8 mouse cellular contexts compared by ENCODE assay signal in genomic region chr5:134312691-134313450, GRCm38 (mm10). TPM values are rescaled to one million over a fixed set of nuclear protein-coding genes. Genes with fewer than 3 reads are reported as not detected.
DNase-seq lines count a peak whose midpoint lies in the region; ATAC-seq and TF ChIP-seq lines count a peak whose summit lies in the region.

No protein-coding gene starts in this region.

- peak overlapping the region; percentile 99 for H3K27ac ChIP-seq in forebrain, postnatal 0 days (ENCODE audit: low read depth, low read length)
- H3K27ac ChIP-seq in hindbrain, postnatal 0 days: peak overlapping the region; percentile 100
- peak overlapping the region; percentile 100 for H3K27ac ChIP-seq in limb, embryonic 13.5 days
- peak overlapping the region; percentile 100 for H3K27ac ChIP-seq in neural tube, embryonic 13.5 days (replicated peaks)

- peak overlapping the region; percentile 88 for H3K4me3 ChIP-seq in forebrain, postnatal 0 days (ENCODE audit: low read depth, low read length)
- peak overlapping the region; percentile 90 for H3K4me3 ChIP-seq in hindbrain, postnatal 0 days (ENCODE audit: low read length)
- peak overlapping the region; percentile 82 for H3K4me3 ChIP-seq in limb, embryonic 13.5 days
- peak overlapping the region; percentile 86 for H3K4me3 ChIP-seq in neural tube, embryonic 13.5 days

- peak overlapping the region; percentile 97 for H3K9ac ChIP-seq in forebrain, postnatal 0 days
- peak overlapping the region; percentile 99 for H3K9ac ChIP-seq in hindbrain, postnatal 0 days (replicated peaks; ENCODE audit: low read length)
- H3K9ac ChIP-seq in limb, embryonic 13.5 days: peak overlapping the region; percentile 99
- peak overlapping the region; percentile 100 for H3K9ac ChIP-seq in neural tube, embryonic 13.5 days

- 0 out of 2 replicates have a peak, but pooled peaks cover 4% of the 10 kb centered on the region for H3K4me1 ChIP-seq in forebrain, postnatal 0 days (ENCODE audit: insufficient read depth)
- peaks cover 4% of the 10 kb centered on the region for H3K4me1 ChIP-seq in hindbrain, postnatal 0 days (ENCODE audit: insufficient read depth, low read length)
- H3K4me1 ChIP-seq in limb, embryonic 13.5 days: peaks cover 34% of the 10 kb centered on the region
- H3K4me1 ChIP-seq in neural tube, embryonic 13.5 days (replicated peaks): peaks cover 50% of the 10 kb centered on the region

- H3K36me3 ChIP-seq in forebrain, postnatal 0 days (ENCODE audit: insufficient read depth): peaks cover 16% of the 10 kb centered on the region; the same call in 1 of the 2 replicates
- no peaks in the 10 kb centered on the region; the same call in 1 of the 2 replicates for H3K36me3 ChIP-seq in hindbrain, postnatal 0 days (ENCODE audit: insufficient read depth, low read length)
- peaks cover 33% of the 10 kb centered on the region for H3K36me3 ChIP-seq in limb, embryonic 13.5 days
- H3K36me3 ChIP-seq in neural tube, embryonic 13.5 days: peaks cover 35% of the 10 kb centered on the region

- no peak for TF ChIP-seq CTCF in forebrain, postnatal 0 days (IDR thresholded peaks at IDR 0.05; ENCODE audit: low read depth)
- TF ChIP-seq CTCF in hindbrain, postnatal 0 days (IDR thresholded peaks at IDR 0.05; ENCODE audit: low read depth): no peak

- peak overlapping the region; percentile 66 for H3K4me2 ChIP-seq in forebrain, postnatal 0 days (ENCODE audit: low read depth)
- H3K4me2 ChIP-seq in hindbrain, postnatal 0 days (ENCODE audit: low read depth, low read length): peak overlapping the region; percentile 69
- H3K4me2 ChIP-seq in limb, embryonic 13.5 days (replicated peaks): peak overlapping the region; percentile 85
- H3K4me2 ChIP-seq in neural tube, embryonic 13.5 days: peak overlapping the region; percentile 76

- no peak for ATAC-seq in forebrain, postnatal 0 days
- no peak for ATAC-seq in hindbrain, postnatal 0 days
- ATAC-seq in limb, embryonic 13.5 days (ENCODE audit: low FRiP score, low read depth): no peak
- no peak for ATAC-seq in neural tube, embryonic 13.5 days (ENCODE audit: low read depth)

- H3K9me3 ChIP-seq in forebrain, postnatal 0 days (ENCODE audit: low read length): no peaks in the 10 kb centered on the region
- H3K9me3 ChIP-seq in hindbrain, postnatal 0 days (ENCODE audit: low read length): no peaks in the 10 kb centered on the region
- no peaks in the 10 kb centered on the region for H3K9me3 ChIP-seq in limb, embryonic 13.5 days
- H3K9me3 ChIP-seq in neural tube, embryonic 13.5 days: no peaks in the 10 kb centered on the region

- 2% methylated on average over 19 of the region's 19 CpGs for WGBS in forebrain, postnatal 0 days
- 2% methylated on average over 19 of the region's 19 CpGs for WGBS in hindbrain, postnatal 0 days
- WGBS in limb, embryonic 13.5 days: 3% methylated on average over 19 of the region's 19 CpGs
- 3% methylated on average over 19 of the region's 19 CpGs for WGBS in neural tube, embryonic 13.5 days

- no peaks in the 10 kb centered on the region for H3K27me3 ChIP-seq in forebrain, postnatal 0 days (ENCODE audit: insufficient read depth, low read length)
- no peaks in the 10 kb centered on the region for H3K27me3 ChIP-seq in hindbrain, postnatal 0 days (ENCODE audit: insufficient read depth, low read length)
- no peaks in the 10 kb centered on the region for H3K27me3 ChIP-seq in limb, embryonic 13.5 days
- H3K27me3 ChIP-seq in neural tube, embryonic 13.5 days: no peaks in the 10 kb centered on the region

- peak; percentile 38 for DNase-seq in kidney, adult 11 months
- no peak for DNase-seq in kidney, postnatal 25 days
- peak; percentile 37 for DNase-seq in adrenal gland, adult 8-10 months
- DNase-seq in forebrain, postnatal 0 days: no peak
- DNase-seq in hindbrain, postnatal 0 days (ENCODE audit: low spot score): no peak
- DNase-seq in urinary bladder, postnatal 10 days (ENCODE audit: low spot score): no peak

RNA-seq across cellular contexts. Expression of gene Gtf2i, which starts 1.7 kb away (rescaled TPM):
- total RNA-seq in adrenal gland, adult 8-10 months (2022): 100 to 1,000 TPM; 215 to 303 (median 258) TPM
- 98.3 and 120 TPM in 2 replicates for total RNA-seq in forebrain, postnatal 0 days (2014; rRNA removed)
- 62.7 and 85.6 TPM in 2 replicates for polyA plus RNA-seq in forebrain, postnatal 0 days (2015; fragmentation: Nextera tagmentation; extraction: Ambion mirVana)
- 103 and 115 TPM in 2 replicates for total RNA-seq in hindbrain, postnatal 0 days (2014; rRNA removed)
- polyA plus RNA-seq in hindbrain, postnatal 0 days (2015; fragmentation: Nextera tagmentation; extraction: Ambion mirVana): 85.6 and 86.1 TPM in 2 replicates
- polyA plus RNA-seq in limb, embryonic 13.5 days (2015; fragmentation: Nextera tagmentation; extraction: Ambion mirVana): 207 and 209 TPM in 2 replicates
- 188 and 247 TPM in 2 replicates for polyA plus RNA-seq in neural tube, embryonic 13.5 days (2015; fragmentation: Nextera tagmentation; extraction: Ambion mirVana)

Comparison
In these comparisons a context has a peak if more than half of its experiments do, and no peak if none do; other contexts are left out.
1. DNase-seq: peak in kidney, adult 11 months (single experiment) and adrenal gland, adult 8-10 months (single experiment); none in kidney, postnatal 25 days (0 of 2), forebrain, postnatal 0 days (single experiment), hindbrain, postnatal 0 days (single experiment) and urinary bladder, postnatal 10 days (single experiment).
2. Peak in every context shown above with its lines, with median percentiles within 50 percentile points of each other: H3K27ac ChIP-seq, H3K4me2 ChIP-seq, H3K4me3 ChIP-seq and H3K9ac ChIP-seq.